Mouse (Mus musculus): Measurements from ENCODE around the gene Wdr82.

Gene Wdr82

GRCm38 (mm10) chr9:106198962-106199458, 28.3 kb downstream of the Wdr82 start:
- peak; percentile 76 for DNase-seq (ENCODE audit: low spot score)

GRCm38 (mm10) chr9:106199535-106200272, 29.0 kb downstream of the Wdr82 start, which contains the start of gene Ppm1m:
TSS of gene Ppm1m (minus strand) at chr9:106199746.
- DNase-seq (ENCODE audit: low spot score) = no peak

- DNase-seq (ENCODE audit: low spot score) = no peak
These were observed 31.2 kb downstream of the Wdr82 start for GRCm38 (mm10) chr9:106201895-106202294.

- peak; percentile 91 for DNase-seq (ENCODE audit: low spot score)
These were observed 32.3 kb downstream of the Wdr82 start, which contains the start of gene Twf2 for GRCm38 (mm10) chr9:106202819-106203636. TSS of gene Twf2 (plus strand) at chr9:106203108.

- DNase-seq (ENCODE audit: low spot score) = no peak
These were observed 33.5 kb downstream of the Wdr82 start for GRCm38 (mm10) chr9:106203990-106204851.

- DNase-seq (ENCODE audit: low spot score) = no peak
These were observed 35.1 kb downstream of the Wdr82 start for GRCm38 (mm10) chr9:106205713-106206290.

GRCm38 (mm10) chr9:106206515-106206914, 35.8 kb downstream of the Wdr82 start:
- DNase-seq (ENCODE audit: low spot score) = no peak

- DNase-seq (ENCODE audit: low spot score) = no peak
These were observed 37.5 kb downstream of the Wdr82 start for GRCm38 (mm10) chr9:106208181-106208580.

GRCm38 (mm10) chr9:106209954-106210353, 39.2 kb downstream of the Wdr82 start:
- no peak for DNase-seq (ENCODE audit: low spot score)

GRCm38 (mm10) chr9:106210853-106211609, 40.3 kb downstream of the Wdr82 start:
- no peak for DNase-seq (ENCODE audit: low spot score)

- peak; percentile 87 for DNase-seq (ENCODE audit: low spot score)
These were observed 41.2 kb downstream of the Wdr82 start for GRCm38 (mm10) chr9:106211680-106212593.

- no peak for DNase-seq (ENCODE audit: low spot score)
These were observed 41.9 kb downstream of the Wdr82 start for GRCm38 (mm10) chr9:106212594-106212981.

GRCm38 (mm10) chr9:106215341-106216125, 44.8 kb downstream of the Wdr82 start:
- DNase-seq (ENCODE audit: low spot score) = no peak

- no peak for DNase-seq (ENCODE audit: low spot score)
These were observed 46.2 kb downstream of the Wdr82 start for GRCm38 (mm10) chr9:106216971-106217370.

GRCm38 (mm10) chr9:106220894-106221523, 50.3 kb downstream of the Wdr82 start:
- DNase-seq (ENCODE audit: low spot score) = no peak

- DNase-seq (ENCODE audit: low spot score) = no peak
These were observed 51.6 kb downstream of the Wdr82 start, which contains the start of gene Tlr9 for GRCm38 (mm10) chr9:106222261-106222851. TSS of gene Tlr9 (plus strand) at chr9:106222598.

GRCm38 (mm10) chr9:106222994-106223393, 52.3 kb downstream of the Wdr82 start:
- DNase-seq (ENCODE audit: low spot score) = no peak
